Mouse (Mus musculus) cerebellum, adult 9-10 months (tissue): Measurements from ENCODE around the gene Gpc3.
"Not testable (repeated sequence)": the region's sequence is repeated elsewhere in the genome, so short reads cannot be mapped to it uniquely, and the experiment has no call there.

Experiments used
- DNase-seq: peaks from one replicate; pipeline ENCODE4 v3.0.0; 2022

Gene Gpc3

DNA sequence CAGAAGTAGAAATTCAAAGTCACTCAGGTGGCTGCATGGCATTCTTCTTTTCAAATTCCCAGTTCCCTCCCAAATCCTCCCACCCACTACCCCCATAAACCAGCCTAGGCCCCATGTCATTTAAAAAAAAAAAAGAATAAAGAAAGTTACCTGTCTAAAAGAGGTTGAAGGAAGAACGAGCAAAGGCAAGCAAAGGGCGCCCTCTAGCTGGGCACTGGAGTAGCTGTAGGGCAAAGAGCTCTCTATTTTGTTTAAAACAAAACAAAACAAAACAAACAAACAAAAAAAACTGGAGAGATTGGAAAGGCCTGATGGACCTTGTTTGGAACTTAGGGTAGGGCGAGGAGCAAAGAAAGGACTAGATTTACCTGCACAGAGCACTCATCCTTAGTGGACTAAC is 238.6 kb downstream of the Gpc3 start:
- no peak for DNase-seq

DNA sequence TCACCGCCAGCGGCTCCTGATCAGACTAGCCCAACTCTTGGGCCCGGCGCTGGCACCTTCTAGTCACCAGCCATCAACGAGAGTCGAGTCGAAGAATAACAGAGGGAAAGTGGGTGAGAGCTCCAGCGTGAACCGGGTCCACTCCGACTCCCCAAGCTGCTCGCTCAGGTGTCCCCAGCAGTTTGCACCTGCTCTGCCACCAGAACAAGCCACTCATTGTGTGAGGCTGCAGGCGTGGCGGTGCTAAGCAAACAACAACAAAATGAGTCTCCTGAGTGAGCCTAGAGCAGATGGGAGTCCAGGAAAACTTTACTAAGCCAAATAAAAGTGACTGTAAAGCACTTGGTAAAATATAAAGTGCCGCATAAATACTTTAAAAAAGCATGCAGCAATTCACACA is 239.5 kb downstream of the Gpc3 start:
- no peak for DNase-seq

GRCm38 (mm10) chrX:52372436-52372835 is 241.3 kb downstream of the Gpc3 start:
- DNase-seq: no peak

GRCm38 (mm10) chrX:52369938-52370758 is 243.6 kb downstream of the Gpc3 start:
- no peak for DNase-seq

DNA sequence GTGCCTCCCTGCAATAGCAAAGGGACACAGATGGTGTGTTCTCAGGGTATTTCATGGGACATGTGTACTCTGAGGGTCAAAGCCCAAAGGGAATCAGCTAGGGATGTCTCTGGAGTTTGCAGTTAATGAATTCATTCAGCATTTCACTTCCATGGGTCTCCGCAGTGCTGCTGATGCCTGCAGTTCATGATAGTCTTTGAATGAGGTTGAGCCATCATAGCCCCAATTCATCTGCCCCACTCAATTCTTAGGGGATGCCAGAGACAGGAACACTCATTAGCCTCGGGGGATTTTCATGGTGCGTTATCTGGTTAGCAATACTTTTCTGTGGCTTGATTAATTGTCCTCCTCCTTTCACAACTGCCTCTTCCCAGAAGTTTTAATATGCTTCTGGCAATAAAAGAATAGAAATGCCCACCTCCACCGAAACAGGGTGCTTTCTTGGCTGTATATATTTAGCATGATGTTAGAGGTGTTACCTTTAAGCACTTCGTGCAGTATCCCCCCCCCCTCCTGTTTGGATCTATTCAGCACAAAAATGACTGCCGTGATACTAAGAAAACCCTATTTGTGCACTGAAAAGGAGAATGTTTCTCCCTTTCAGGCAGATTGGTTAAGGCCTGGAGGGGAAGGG is 244.3 kb downstream of the Gpc3 start:
- no peak for DNase-seq

- no peak for DNase-seq
These were observed 246.9 kb downstream of the Gpc3 start for GRCm38 (mm10) chrX:52366826-52367225.

DNA sequence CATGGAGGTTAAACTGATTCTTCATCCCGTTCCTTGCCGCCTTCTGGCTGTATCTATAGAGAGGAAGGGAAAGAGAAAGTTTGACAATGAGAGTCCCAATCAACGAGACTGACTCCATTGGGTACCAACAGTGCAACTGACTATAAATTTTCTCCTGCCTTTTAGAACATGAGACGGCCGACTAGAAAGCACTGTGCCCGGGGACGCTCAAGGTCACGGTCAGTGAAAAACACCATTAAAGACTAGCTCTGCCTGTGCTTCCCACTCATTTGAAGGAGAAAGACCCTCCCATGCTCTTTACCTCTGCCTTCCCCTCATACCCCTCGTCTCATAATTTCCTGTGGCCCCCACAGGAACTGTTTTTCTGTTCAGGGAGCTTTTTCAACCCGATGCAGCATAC is 248.0 kb downstream of the Gpc3 start:
- no peak for DNase-seq

GRCm38 (mm10) chrX:52362241-52363011 is 251.3 kb downstream of the Gpc3 start:
- DNase-seq: no peak

DNA sequence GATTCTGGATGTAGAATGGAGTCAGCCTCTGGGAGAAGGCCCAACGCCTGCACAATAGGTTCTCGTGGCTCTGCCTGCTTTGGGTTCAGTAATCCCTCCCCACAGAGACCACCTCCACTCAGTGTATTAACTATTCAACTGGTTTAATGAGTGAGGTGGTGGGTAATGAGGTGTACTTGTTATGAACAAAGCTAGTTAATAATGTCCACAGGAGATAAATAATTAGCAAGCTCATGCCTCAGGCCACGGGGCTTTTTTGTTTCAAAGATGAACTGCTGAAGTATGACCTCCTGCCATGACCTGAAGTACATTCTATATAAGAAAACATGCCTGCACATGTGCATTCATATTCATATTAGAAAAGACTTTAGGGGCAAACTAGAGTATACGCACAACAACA is 260.8 kb downstream of the Gpc3 start:
- DNase-seq: no peak

DNA sequence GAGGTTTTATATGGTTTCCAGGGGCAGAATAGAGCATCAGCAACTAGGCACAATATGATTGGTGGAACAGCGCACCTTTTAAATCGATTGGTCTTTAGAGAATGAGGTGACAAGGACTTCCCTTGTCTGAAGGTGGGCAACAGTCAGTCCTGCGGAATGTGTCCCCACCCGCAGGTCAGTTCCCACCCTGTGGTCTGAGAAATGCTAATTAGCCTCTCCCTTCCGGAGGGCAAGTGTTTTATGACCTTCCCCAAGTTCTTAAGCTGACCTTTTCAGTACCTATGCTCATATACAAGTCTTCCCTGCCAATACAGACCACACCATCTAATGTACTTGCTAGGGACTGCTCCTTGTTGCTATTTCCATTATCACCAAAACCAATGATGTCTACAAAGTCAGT is 263.1 kb downstream of the Gpc3 start:
- not testable (repeated sequence) for DNase-seq

GRCm38 (mm10) chrX:52348773-52349172 is 265.0 kb downstream of the Gpc3 start:
- DNase-seq: no peak

- no peak for DNase-seq
These were observed 269.7 kb downstream of the Gpc3 start for GRCm38 (mm10) chrX:52344018-52344417.

DNA sequence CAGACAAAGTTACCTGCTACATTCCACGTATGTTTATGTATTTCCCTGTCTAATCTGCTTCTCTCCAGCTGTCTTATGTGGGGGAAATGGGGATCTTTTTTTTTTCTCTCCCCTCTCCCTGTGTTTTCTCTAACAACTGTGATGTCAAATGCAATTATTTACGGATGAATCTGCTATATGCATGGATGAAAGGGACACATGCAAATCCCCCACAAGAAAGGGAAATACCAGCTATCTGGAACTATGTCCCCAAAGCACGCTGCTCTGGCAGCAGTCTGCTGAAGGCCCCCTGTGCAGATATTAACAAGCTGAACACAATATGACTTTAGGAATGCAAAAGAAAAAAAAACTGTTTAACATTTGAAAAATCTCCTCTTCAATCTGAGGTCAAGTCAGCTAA is 273.5 kb downstream of the Gpc3 start:
- no peak for DNase-seq

DNA sequence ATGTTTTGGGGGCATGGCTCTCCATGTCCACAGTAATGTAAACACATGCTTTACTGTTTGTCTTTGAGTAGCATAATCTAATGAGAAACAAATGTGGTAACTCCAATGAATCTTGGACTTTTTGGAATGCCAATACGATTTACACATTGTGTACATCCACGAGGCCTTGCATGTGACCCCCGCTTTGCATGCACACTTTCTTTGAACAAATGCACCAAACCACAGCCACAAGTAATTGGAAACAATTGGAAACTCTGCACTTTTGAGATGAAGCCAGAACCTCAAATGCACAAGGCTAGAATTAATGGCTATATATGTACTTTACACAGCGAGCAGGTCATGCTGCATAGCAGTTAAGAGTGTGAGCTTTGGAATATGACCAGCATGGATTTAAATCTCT is 292.0 kb downstream of the Gpc3 start:
- no peak for DNase-seq

DNA sequence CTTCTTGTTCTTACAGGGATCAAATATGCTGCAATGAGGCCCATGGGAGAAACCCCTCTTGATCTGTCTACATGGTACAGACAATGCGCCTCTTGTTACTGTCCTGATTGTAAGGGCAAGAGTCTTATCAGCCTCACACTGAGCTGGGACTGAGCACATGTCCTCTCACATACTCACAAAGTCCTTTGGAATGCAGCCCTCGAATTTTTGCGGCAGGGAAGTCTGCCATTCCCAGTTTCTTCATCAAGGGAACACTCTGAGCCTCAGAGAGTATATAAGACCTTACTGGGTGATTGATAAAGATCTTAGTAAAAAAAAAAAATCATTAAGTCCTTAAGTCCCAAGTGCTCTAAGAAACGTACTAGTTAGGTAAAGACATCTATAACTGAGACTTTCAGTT is 293.1 kb downstream of the Gpc3 start:
- no peak for DNase-seq

DNA sequence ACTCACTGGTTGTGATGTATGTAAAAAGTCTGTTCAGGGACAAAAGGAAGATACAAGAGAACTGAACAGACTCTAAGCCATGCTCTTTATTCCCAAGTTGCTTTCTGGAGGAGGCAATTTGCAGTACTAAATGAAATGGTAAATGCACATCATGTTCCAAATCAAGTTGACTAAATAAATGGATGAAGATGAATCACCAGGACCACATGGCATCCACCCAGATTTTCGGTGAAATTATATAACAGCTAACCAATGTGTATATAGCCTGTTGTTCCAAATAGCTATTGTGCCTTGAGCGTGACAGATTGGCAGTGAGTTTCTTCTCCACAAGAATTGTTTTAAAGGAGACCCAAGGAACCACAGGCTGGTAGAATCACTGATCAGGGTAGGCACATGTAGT is 302.8 kb downstream of the Gpc3 start:
- no peak for DNase-seq

DNA sequence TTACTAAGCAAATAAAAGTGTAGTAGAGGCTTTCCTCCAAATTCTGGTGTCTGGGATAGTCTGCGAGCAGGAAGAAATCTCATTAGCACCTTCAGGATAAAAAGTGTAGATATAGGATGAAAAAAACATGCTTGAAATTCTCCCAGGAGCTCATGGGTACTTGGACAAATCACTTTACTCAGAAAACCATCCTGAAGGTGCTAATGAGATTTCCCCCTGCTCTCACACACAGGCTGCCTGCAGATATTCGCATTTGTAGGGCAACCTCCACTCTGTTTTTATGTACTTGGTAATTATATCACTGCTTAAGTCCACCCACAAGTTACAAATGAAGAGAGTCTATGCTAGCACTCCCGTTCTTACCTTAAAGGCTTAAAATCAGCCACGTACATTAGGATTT is 308.5 kb downstream of the Gpc3 start:
- DNase-seq: no peak

DNA sequence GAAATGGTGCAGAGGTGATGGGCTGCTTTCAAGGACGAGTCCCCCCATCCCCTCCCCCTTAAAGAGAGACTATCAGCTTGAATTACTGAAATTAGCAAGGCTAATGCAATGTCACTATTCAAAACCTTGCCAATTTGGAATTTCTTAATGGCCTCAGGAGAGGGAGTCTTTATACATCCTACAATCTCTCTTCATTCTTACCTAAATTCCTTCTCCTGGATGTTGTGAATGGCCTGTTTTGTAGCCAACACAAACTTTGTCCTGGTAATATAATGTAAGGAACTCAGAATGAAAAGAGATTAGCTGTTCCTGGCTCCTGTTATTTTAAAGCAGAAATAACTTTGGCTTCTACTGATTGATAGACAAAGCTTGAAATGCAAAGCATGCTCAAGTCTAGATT is 325.0 kb downstream of the Gpc3 start:
- DNase-seq: no peak

DNA sequence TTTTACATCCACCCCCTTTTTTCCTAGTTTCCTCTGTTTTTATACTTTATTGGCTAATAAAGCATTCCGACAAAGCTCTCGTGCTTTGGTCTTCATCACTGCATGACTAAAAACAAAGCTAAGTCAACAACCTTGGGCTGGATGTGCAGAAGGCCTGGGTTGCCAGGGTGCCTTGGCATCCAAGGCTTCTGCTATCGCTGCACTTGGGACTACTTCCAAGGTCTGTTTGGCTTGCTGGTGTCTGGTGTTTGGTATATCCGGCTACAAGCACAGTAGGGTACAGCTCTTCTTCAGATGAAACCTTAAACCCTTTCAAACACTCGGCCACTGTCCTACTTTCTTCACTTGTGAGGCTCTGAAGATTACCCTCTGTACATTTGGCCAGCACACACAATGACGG is 325.8 kb downstream of the Gpc3 start:
- no peak for DNase-seq

GRCm38 (mm10) chrX:52282070-52282469 is 331.7 kb downstream of the Gpc3 start:
- no peak for DNase-seq

GRCm38 (mm10) chrX:52281103-52281900 is 332.4 kb downstream of the Gpc3 start:
- DNase-seq: no peak

DNA sequence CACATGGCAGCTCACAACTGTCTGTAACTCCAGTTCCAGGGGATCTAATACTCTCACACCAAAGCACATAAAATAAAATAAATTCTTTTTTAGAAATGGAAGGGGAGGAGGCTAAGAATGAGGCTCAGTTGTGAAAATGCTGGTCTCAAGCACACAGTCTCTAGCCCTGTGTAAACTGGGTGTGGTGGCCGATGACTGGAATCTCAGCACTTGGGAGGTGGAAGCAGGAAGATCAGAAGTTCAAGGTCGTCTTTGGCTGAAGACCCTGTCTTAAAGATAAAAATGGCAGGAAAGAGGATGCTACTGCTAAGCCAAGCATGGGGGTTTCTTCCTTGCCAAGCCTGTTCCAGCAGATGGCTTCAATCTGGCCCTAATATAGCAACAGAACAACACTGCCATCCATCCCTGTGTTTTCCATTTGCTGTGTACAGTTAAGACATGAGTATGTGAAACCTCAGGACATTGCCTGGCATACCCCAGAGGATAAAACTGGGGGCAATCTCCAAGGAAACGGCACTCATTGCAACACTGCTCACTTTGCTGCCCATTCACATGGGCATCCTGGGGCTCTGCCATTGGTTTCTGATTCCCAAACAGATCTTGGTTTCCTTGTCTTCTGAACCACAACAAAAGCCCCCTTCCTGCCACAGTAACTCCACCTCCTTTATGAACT is 334.9 kb downstream of the Gpc3 start:
- DNase-seq: no peak

- no peak for DNase-seq
These were observed 336.2 kb downstream of the Gpc3 start for GRCm38 (mm10) chrX:52277599-52277998.
